Mouse (Mus musculus) adipocyte (in vitro differentiated cells): ENCODE measurements around the gene Irgc1.
"Not testable (repeated sequence)": the region's sequence is repeated elsewhere in the genome, so short reads cannot be mapped to it uniquely, and the experiment has no call there.

Experiments
- DNase-seq: peaks from one replicate; pipeline ENCODE4 v3.0.0-alpha.2; 2016; ENCODE audit warnings: low spot score

The Irgc1 gene

GRCm38 (mm10) chr7:24451855-24452311 lies at the start of gene Irgc1:
Gene Irgc1, minus strand, starts transcription at chr7:24452297.
- DNase-seq, result no peak

- no peak for DNase-seq
Observed at GRCm38 (mm10) chr7:24501492-24501891, 49.4 kb upstream of the Irgc1 start.

GRCm38 (mm10) chr7:24500929-24501328 lies 48.8 kb upstream of the Irgc1 start:
- DNase-seq, result no peak

- no peak for DNase-seq
Observed at GRCm38 (mm10) chr7:24499856-24500577, 47.9 kb upstream of the Irgc1 start.

- DNase-seq, result no peak
Observed at GRCm38 (mm10) chr7:24488303-24488702, 36.2 kb upstream of the Irgc1 start.

GRCm38 (mm10) chr7:24487403-24487802 lies 35.3 kb upstream of the Irgc1 start:
- DNase-seq, result no peak

GRCm38 (mm10) chr7:24486654-24487130 lies 34.6 kb upstream of the Irgc1 start:
- no peak for DNase-seq

DNA sequence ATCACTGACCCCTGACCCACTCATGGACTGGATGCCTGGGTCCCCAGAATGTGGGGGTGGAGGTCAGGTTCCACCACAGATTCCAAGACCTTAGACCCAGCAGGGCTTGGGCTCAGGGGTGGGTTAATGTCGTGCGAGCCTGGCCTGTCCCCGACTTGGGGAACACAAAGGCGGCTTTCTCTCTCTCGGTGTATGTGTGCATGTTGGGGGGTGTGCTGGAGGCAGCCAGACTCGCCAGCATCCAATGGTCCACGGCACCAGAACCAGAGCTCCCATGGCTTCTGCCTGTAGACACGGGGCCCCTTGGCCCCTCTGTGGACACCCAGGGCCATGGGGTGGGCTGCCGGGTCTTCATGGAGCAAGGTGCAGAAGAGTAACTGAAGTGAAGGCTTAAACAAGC lies 33.4 kb upstream of the Irgc1 start:
- no peak for DNase-seq

GRCm38 (mm10) chr7:24483291-24483690 lies 31.2 kb upstream of the Irgc1 start:
- DNase-seq, result not testable (repeated sequence)

- DNase-seq, result no peak
Observed at GRCm38 (mm10) chr7:24482208-24483020, 30.3 kb upstream of the Irgc1 start.

- no peak for DNase-seq
Observed at GRCm38 (mm10) chr7:24481474-24482207, 29.5 kb upstream of the Irgc1 start, which contains the start of gene Cadm4. Gene Cadm4, plus strand, starts transcription at chr7:24482023.

GRCm38 (mm10) chr7:24480986-24481473 lies 28.9 kb upstream of the Irgc1 start:
- DNase-seq, result no peak

- no peak for DNase-seq
Observed at GRCm38 (mm10) chr7:24480121-24480941, 28.2 kb upstream of the Irgc1 start.

DNA sequence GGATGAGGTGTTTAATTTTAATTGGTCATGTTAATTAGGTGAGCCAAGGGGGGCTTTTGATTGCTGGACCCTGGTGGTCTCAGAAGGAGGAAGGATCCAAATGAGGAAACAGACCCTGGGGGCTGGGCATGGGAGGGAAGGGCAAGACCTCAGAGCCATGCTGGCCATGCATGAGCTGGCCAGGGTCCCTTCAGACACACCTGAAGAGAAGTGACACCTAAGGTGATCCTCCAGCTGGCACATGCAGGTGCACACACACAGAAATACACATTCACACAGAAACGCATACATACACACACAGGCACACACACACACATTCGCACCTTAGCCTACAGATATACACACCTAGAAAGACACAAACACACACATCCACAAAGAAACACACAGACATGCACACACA lies 27.6 kb upstream of the Irgc1 start:
- no peak for DNase-seq

DNA sequence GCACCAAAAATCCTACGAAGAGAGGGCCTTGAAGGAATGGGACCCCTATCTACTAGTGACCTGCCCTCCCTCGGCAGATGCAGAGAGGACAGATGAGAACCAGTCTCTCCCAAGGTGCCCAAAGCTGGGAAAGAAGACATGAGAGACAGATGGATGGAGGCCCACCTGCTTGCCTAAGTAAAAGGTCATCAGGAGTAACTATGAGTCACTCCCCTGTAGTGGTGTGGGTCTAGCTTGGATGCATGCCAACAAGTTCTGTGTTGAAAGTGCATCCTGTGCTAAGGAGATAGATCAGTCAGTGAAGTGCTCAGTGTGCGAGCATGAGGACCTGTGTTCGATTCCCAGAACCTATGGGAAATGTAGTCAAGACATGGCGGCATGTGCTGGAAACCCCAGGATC lies 26.8 kb upstream of the Irgc1 start:
- DNase-seq, result no peak

DNA sequence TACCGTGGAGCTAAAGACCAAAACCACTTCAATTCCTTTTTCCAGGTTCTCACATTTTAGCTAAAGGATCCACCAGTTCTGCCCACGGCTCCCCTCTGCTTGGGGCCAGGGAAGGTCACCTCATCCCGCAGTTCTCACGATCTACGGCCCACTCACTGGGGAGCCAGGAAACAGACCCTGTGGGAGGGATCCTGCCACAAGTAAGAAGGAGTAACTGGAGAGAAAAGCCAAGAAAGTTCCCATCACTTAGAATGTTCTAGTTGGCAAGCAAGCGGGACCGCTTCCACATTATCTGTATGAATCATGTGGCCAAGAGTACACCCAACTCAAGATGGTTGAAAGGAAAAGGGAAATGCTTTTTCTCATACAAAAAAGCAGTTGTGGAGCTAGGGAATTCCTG lies 24.8 kb upstream of the Irgc1 start:
- no peak for DNase-seq

DNA sequence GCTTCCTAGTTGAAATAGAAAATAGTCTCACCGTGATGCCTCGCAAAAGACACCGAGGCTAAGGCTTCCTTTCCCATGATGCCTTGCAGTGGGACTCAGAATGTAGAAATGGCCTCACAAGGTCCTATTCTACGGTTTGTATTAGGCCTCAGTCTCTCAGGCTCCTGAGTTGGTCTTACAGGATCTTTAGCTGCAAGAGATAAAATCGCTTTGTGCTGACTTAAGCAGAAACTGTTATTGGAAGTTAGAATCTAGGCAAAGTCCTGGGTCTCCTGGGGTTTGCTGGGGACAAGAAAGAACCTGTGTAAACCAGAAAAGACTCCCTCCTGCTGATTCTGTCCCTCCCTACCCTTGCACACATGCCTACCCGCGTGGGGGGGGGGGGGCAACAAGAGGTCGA lies 24.2 kb upstream of the Irgc1 start:
- DNase-seq, result no peak

- no peak for DNase-seq
Observed at GRCm38 (mm10) chr7:24474811-24475506, 22.9 kb upstream of the Irgc1 start.

GRCm38 (mm10) chr7:24473913-24474529 lies 21.9 kb upstream of the Irgc1 start:
- peak; percentile 35 for DNase-seq

DNA sequence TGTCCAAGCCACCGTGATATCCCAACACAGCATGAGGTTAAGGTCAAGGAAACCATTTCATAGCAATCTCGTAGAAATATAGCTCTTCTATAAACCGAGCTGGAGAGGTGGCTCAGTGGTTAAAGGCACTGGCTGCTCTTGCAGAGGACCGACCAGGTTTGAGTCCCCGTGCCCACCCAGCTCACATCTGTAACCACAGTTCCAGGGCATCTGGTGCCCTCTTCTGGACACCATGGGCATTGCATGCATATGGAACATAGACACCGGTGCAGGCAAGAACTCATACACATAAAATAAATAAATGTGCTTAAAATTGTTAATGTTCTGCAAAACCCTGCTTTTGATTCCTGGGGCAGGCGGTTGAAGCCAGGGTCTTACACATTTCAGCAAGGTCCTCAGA lies 20.8 kb upstream of the Irgc1 start:
- DNase-seq, result no peak
